Mouse (Mus musculus): ENCODE measurements around the gene Tbx1.

DNA sequence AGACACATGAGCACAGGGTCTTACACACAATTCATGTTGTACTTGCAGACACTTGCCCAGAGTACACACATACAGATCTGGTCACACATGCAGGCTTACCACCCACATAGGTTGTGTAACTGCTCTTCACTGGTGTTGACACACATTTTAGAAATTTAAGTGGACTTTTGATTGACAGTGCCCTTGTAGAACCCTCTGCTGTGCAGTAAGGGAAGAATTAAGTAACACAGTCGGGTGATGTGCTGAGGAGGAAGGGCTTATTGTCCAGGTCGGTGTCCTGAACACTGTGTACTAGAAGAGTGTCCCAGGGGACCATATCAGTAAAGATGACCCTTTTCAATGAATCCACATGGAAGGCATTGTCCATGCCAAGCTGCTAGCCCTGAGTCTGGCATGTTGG, 3.5 kb upstream of the Tbx1 start:
- TF ChIP-seq ZNF384 (IDR thresholded peaks at IDR 0.05; ENCODE audit: low read depth, low read length) (no peak), MAFK (IDR thresholded peaks at IDR 0.05; ENCODE audit: insufficient read depth, low read depth, low read length) (no peak)
